Mouse (Mus musculus): ENCODE measurements at regions not wholly inside any gene's neighbourhood (a gene's known extent, or its start where the extent isn't known, plus 50 kb on each side); places are given as distances from the start of the nearest gene placed in this dataset.

DNA sequence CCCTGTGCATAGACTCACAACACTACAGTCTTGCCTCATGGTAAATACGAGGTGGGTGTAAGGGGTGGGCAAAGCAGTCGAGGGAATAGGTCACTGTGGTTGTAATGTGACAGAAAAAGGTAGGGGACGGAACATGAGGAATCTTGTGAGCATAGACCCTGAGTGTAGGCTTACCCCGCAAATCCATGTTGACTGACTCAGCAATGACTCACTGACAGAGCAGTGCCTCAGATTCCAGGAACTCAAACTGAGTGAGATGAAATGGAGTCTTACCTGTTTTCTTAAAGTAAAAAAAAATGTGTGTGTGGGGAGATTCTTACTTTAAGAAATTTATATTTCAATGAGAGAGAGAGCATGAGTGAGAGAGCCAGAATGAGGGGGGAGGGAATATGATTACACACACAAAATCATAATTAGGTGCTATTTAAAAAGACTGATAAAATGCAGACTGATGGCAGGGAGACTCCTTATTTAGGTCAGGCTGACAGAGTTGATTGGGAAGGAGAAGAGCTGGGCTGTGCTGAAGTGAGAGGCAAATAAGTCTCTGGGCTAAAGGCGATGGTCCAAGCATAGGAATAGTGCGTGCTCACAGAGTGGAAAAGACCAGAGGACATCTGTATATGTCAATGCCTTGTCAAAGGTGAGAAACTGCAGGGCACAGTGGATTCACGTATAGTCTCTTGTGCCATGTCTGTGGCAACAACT, 631.0 kb upstream of the Fam160b2 start:
- peak; percentile 22 to 31 for DNase-seq

GRCm38 (mm10) chr14:71229955-71230354, 630.3 kb upstream of the Fam160b2 start:
- no peak for DNase-seq

DNA sequence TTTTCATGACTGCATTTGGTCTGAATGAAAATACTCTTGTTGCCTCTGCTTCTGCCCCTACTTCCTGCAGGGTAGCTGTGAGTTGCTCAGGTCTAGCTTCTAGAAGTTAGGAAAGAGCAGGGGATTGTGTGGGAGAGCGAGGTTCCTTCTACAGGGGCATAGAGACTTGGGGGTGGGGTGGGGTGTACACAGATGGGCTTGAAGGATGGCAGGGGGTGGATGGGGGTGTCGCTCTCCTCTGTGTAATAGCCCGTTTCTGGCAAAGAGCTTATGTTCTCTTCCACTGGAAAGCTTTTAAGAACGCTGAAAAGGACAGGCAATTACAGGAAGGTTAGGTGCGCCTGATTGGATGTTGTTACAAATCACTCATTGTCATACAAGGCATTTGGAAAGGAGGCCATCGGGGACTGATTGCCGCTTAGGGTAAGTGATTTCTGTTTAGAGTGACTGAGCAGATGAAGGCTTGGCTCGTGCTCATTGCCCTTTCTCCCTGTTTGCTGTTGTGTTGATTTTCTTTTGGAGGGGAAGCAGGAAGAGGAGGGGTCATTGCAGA, 629.3 kb upstream of the Fam160b2 start:
- DNase-seq = no peak

GRCm38 (mm10) chr14:71217041-71217440, 617.4 kb upstream of the Fam160b2 start:
- DNase-seq = no peak

DNA sequence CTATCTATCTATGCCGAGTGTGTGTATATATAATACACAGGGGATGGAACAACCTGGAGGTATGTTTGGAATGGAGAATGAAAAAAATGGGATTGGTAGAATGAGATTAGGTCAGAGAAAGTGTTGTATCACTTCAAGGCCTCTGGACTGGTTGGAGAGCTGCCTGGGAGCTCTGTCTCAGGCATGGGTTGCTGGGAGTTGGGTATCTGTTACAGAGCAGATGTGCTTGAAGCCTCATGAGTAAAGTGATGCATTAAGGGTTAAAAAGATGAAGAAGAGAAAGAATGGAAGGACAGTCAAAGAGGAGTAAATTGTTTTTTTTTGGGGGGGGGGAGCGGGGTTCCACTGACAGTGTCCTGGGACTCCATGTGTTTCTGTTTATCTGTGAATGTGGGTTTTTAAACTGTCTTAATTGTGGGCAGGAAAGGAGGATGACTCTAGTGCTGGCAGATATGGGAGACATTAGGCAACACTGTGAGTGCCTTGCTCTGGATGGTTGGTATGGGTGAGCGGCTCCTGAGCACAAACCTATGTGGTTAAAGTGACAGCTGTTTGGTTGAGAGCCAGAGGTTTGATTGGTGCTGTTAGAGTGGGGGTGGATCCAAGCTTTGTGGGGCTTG, 611.8 kb upstream of the Fam160b2 start:
- no peak for DNase-seq

DNA sequence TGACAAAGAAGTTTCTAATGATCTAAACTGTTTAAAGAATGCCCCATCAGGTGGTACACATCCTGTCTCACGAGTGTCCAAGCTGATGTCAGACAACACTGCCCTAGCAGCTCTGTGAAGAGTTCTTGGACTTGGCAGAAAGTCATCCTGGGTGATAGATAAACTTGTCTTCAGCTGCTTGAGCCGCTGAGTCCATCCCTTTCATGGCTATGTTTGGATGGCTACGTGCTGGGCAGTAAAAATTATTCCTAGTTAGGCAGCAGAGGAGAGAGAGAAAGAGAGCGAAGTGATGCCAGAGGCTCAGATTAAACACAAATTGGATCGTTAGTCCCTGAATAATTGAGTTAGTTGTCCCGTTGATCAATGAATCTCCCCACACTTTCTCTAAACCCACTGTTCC, 603.8 kb upstream of the Fam160b2 start:
- DNase-seq = no peak

DNA sequence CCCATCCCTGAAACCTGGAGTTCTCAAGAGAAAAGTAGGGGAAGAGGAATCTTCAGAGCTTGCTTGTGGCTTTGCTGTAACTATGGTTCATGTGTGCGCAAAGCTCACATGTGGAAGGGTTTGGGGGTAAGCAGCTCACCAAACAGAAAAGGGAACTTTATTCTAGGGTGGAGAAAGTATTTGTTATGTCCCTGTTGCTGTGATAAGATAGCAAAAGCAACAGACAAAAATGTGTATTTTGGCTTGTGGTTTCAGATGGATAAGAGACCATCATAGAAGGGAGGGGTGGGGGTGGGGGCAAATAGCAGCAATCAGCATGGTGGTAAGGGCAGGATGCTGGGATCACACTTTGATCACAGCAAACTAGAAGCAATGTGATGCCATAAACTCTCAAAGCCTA, 601.3 kb upstream of the Fam160b2 start:
- no peak for DNase-seq

GRCm38 (mm10) chr14:71199178-71199879, 599.7 kb upstream of the Fam160b2 start:
- DNase-seq = peak in 1 of 2 experiments; percentile 26

DNA sequence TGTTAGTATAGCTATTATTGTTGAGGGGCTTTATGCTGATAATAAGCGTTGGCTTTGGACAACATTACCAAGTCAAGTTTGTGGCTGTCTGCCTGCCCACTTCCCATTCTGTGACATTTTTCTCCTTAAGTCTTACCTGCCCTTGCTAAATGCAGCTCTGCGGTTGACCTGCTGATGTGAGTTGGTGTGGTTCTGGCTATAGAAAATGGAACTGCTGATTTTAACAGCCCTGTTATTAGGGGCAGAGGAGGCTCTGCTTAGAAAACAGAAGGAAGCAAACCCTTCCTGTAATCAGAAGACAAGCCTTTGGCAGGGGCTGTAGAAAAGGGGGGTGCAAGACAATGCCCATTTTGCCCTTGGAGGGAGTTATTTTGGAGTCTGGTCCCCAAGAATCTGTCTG, 594.6 kb upstream of the Fam160b2 start:
- no peak for DNase-seq

DNA sequence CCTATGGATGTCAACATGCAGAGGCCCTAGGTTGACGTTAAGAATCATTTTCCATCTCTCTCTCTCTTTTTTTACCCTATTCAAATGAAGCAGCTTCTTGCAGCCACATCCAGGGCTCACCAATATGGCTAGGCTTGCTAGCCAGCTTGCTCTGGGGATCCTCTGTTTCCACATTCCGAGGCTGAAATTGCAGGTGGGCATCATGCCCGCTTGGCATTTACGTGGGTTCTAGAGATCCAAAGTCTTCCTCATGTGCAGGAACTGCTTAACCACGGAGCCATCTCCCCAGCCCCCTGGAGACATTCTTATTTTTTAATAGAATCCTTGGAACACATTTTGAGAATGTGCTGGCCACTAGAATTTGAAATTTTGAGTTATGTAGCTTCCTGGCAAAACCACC, 592.9 kb upstream of the Fam160b2 start:
- DNase-seq = no peak

- no peak for DNase-seq
Observed at GRCm38 (mm10) chr14:71189360-71189759, 589.7 kb upstream of the Fam160b2 start.

DNA sequence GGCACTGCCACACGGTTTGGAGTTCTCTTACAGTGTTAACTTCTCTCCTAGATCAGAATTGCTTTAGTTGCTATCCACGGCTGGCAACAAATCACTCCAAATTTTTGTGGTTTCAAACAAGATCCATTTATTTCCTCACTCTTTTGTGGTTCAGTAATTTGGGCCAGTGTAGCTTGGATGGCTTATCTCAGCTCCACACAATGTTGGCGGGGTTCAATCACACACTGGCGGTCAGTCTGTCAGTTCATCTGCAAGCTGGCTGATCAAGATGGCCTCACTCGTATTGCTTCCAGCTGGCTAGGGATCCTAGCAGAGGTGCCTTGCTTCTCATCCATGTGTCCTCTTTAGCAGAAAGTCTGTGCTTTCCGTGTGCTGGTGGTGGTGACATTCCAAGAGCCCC, 577.7 kb upstream of the Fam160b2 start:
- peak in 1 of 2 experiments; percentile 38 for DNase-seq

DNA sequence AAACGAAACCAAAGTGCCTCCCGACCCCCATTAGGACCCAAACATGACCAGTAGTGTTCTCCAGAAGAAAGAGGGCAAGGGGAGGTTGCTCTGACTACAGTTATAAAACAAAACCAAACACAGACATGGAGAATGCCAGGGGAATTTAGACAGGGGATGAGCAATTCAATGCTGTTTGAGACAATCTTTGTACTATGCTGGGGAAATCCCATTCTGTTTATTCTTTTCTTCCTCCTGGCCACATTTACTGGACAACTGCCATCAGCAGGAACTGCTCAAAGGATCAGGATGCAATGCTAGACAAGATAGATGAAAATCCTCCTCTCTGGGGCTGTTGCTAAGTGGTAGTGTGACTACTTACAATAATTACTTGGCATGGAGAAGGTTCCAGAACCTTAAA, 574.5 kb upstream of the Fam160b2 start:
- DNase-seq = peak in 1 of 2 experiments; percentile 31

- no peak for DNase-seq
Observed at GRCm38 (mm10) chr14:71159556-71159955, 559.9 kb upstream of the Fam160b2 start.

DNA sequence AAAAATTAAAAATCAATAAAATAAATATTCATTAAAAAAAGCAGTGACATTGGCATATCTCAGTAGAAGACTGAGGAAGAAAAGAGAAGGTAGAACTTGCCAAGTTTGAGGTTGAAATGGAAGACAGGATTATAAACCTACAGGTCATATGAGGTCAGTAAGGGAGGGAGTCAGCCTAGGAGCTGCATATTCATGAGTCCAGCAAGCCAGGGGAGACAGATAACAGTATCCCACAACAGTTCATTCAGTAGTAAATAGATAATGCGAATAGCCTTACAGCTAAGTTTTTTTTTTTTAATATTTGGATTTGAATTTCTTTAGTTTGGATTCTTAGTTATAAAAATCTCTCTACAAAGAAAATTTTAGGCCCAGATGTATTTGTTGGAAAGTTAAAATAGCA, 542.8 kb upstream of the Fam160b2 start:
- no peak for DNase-seq

DNA sequence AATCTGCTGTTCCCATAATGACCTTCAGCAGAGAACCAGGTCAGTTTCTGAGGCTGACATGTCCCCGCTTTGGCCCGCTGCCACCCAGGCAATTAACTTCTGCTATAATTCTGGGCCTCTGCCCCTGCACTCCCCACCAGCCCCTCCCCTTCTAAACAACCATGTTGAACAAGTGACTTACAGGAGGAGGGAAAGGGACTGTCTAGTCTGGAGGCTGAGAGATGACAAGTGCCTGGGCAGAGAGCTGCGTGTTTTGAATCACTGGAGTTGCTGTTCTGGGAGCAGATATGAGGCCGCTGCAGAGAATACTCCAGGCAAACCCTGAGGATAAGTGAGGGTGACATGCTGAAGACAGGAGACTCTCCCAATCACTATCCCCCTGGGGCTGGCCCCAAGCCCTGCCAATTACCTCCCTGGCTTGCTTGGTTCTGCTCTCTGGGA, 530.2 kb upstream of the Fam160b2 start:
- DNase-seq = peak; percentile 31 to 69

DNA sequence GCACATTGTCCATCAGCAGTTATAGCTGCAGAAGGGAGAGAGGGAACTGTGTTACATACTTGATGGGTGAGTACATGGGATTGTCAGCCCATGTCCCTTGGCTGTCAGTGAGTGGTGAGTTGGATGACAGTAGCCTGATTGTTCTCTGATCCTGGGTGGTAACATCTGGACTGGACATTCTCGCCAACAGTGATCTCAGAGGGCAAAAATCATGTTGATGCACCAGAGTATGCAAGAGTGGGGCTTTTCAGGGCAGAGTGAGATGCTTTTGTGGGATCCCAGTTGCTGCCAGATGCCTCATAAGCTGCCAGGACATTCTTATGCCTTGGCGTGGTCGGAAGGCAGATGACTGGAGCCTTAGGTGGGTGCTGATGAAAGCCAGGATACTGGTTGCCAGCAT, 528.9 kb upstream of the Fam160b2 start:
- peak; percentile 54 to 76 for DNase-seq

DNA sequence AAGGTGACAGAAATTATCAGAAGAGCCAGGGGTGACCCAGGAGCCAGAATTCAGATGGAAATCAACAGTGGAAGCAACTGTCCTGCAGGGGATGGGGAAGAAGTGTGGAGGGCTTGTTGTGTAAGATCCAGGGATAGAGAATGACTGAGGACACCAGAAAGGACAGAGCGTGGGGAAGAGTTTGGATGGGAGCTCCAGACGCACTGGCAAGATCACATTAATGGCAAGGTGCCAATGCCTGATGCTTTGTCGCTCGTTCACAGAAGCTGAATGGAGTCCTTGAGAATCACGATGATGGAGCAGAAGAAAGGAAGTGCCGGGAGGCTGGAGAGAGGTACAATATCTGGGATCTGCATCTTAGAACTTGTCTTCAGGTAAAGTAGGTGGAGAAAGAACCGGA, 519.0 kb upstream of the Fam160b2 start:
- DNase-seq = peak in 1 of 2 experiments; percentile 23

- DNase-seq = no peak
Observed at GRCm38 (mm10) chr14:71115798-71116432, 516.3 kb upstream of the Fam160b2 start.

DNA sequence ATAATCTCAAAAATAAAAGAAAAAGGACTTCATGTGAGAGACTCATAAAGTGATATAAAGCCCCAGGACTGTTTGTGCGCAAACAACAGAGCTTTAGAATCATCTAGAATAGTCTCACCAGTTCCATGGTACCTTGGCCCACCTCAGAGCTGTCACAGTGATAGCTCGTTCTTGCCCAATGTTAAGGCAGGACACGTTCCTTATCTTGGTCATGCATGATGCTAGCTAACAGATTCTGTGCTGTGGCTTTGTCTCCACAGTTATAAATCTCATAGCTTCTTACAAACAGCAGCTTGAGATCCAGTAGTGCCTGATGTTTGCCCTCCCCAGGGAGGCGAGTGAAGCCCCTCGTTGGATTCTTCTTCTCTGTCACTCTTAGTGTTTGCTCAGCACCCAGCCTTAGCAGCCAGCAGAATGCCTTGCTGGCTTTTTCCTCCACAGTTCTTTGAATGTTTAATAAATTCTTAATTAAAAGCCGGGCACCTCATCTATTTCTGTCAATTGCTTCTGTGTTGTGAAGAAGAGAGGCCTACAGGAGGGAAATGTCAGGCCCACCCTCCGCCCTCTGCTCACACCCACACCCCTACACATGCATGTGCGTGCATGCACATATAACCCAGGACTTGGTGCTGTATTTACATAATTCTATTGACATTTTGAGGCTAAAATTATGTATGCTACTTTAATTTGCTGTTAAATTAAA, 515.6 kb upstream of the Fam160b2 start:
- no peak for DNase-seq

DNA sequence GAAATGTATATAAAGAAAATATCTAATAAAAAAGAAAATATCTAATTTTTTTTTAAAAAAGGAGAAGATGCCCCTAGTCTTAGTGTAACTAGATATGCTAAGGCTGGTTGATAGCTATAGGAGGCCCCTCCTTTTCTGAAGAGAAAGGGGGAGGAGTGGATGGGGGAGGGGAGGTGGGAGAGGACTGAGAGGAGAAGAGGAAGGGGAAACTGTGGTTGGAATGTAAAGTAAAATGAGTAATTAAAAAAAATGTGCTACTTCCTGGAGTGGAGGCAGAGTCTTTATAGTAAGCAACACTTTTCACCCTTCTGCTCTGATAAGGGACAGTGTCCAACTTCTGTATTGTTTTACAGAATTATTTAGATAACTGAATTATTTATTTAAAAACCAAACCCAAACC, 513.6 kb upstream of the Fam160b2 start:
- no peak for DNase-seq

GRCm38 (mm10) chr14:71104617-71105016, 505.0 kb upstream of the Fam160b2 start:
- no peak for DNase-seq

GRCm38 (mm10) chr14:71103955-71104354, 504.3 kb upstream of the Fam160b2 start:
- no peak for DNase-seq

Data from lung, postnatal 4 days (tissue).